Mouse (Mus musculus) lung, postnatal 0 days (tissue): Measurements from ENCODE around the gene Notch4.

ENCODE experiments used
- CTCF ChIP-seq: IDR thresholded peaks from 2 replicates; pipeline ENCODE4 v1.5.1; 2016; ENCODE audit warnings: antibody characterized with exemption, mild to moderate bottlenecking
- EP300 ChIP-seq: IDR thresholded peaks from 2 replicates; pipeline ENCODE4 v1.6.1; 2016; ENCODE audit warnings: antibody characterized with exemption, mild to moderate bottlenecking, control low read depth

GRCm38 (mm10) chr17:34589206-34589605 lies 25.1 kb downstream of the Notch4 start:
- TF ChIP-seq CTCF = no peak
- no peak for TF ChIP-seq EP300
